In genomic region chr14:30715618-30716050, GRCm38 (mm10) we compare ENCODE assay signal across 8 mouse cellular contexts. TPM values are rescaled to one million over a fixed set of nuclear protein-coding genes. Genes with fewer than 3 reads are reported as not detected.
DNase-seq lines count a peak whose midpoint lies in the region; ATAC-seq and TF ChIP-seq lines count a peak whose summit lies in the region.

No protein-coding gene starts in this region.

- H3K4me1 ChIP-seq in ES-E14 (ENCODE audit: control insufficient read depth in 2 of 2, insufficient read depth in 2 of 2, low read length in 2 of 2, poor library complexity in 1 of 2): no peaks in the 10 kb centered on the region
- peaks cover 18% of the 10 kb centered on the region for H3K4me1 ChIP-seq in forebrain, embryonic 12.5 days
- H3K4me1 ChIP-seq in lung, adult 2 months (ENCODE audit: control insufficient read depth, insufficient read depth, low read length): peaks cover 7% of the 10 kb centered on the region
- H3K4me1 ChIP-seq in olfactory bulb, adult 2 months (ENCODE audit: control insufficient read depth, insufficient read depth, low read length): peaks cover 9% of the 10 kb centered on the region

- intact Hi-C loops in heart, postnatal 14 days (cut with DNase I): no loop called here

- H3K27me3 ChIP-seq in forebrain, embryonic 12.5 days: peaks cover 10% of the 10 kb centered on the region

- in situ Hi-C loops in ES-E14 (cut with MboI; ENCODE audit: low sequenced_read_pairs in 2 of 2, unreplicated experiment in 2 of 2): no loop called here

- WGBS in forebrain, embryonic 12.5 days: under 1% methylated on average over 54 of the region's 68 CpGs
- under 1% methylated on average over 67 of the region's 68 CpGs for WGBS in lung, adult 2 months
- 1% methylated on average over 46 of the region's 68 CpGs for WGBS in olfactory bulb, adult 2 months

- H3K36me3 ChIP-seq in ES-E14 (ENCODE audit: control insufficient read depth, insufficient read depth, low read length, poor library complexity, severe bottlenecking): no peaks in the 10 kb centered on the region
- H3K36me3 ChIP-seq in forebrain, embryonic 12.5 days (replicated peaks): no peaks in the 10 kb centered on the region

- peak overlapping the region; percentile 76 for H3K4me2 ChIP-seq in forebrain, embryonic 12.5 days

- DNase-seq in ES-E14 (ENCODE audit: low read depth, low spot score): peak; percentile 45
- peak; percentile 93 for DNase-seq in brain, embryonic 14.5 days (ENCODE audit: low read depth)
- peak; percentile 84 to 87 for DNase-seq in heart, postnatal 14 days
- peak; percentile 85 for DNase-seq in layer of hippocampus, adult 9-11 months
- DNase-seq in lung, adult 2 months: peak; percentile 69
- DNase-seq in thymus, postnatal 0 days (ENCODE audit: low spot score): peak; percentile 86

- TF ChIP-seq POLR2A in brain, embryonic 14.5 days (IDR thresholded peaks at IDR 0.05; ENCODE audit: borderline replicate concordance, extremely low read depth, insufficient read depth, insufficient read length, poor library complexity, severe bottlenecking): peak; percentile 80
- no peak for TF ChIP-seq POLR2A in lung, adult 2 months (IDR thresholded peaks at IDR 0.05; ENCODE audit: borderline replicate concordance, extremely low read depth, low read depth, low read length)
- peak; percentile 47; the same call in 1 of the 2 replicates for TF ChIP-seq POLR2A in olfactory bulb, adult 2 months (IDR thresholded peaks at IDR 0.05; ENCODE audit: insufficient read depth, low read depth, low read length)

- no peak for TF ChIP-seq CTCF in brain, embryonic 14.5 days (IDR thresholded peaks at IDR 0.05; ENCODE audit: borderline replicate concordance, extremely low read depth, insufficient read depth, insufficient read length)
- no peak for TF ChIP-seq CTCF in lung, adult 2 months (IDR thresholded peaks at IDR 0.05; ENCODE audit: insufficient read depth, low read length)
- no peak for TF ChIP-seq CTCF in olfactory bulb, adult 2 months (IDR thresholded peaks at IDR 0.05; ENCODE audit: insufficient read depth, low read depth, low read length)

- peak overlapping the region; percentile 87 to 93 for H3K4me3 ChIP-seq in ES-E14 (ENCODE audit: insufficient read depth in 1 of 2, low read depth in 1 of 2, low read length in 2 of 2, poor library complexity in 1 of 2, severe bottlenecking in 1 of 2)
- peak overlapping the region; percentile 95 for H3K4me3 ChIP-seq in forebrain, embryonic 12.5 days (replicated peaks)
- peak overlapping the region; percentile 69 for H3K4me3 ChIP-seq in lung, adult 2 months (replicated peaks; ENCODE audit: extremely low read depth, low read depth, low read length)
- H3K4me3 ChIP-seq in olfactory bulb, adult 2 months (ENCODE audit: insufficient read depth, low read depth, low read length): peak overlapping the region; percentile 67

- H3K9me3 ChIP-seq in ES-E14 (ENCODE audit: control insufficient read depth, insufficient read depth, low read depth, low read length): no peaks in the 10 kb centered on the region
- H3K9me3 ChIP-seq in forebrain, embryonic 12.5 days: no peaks in the 10 kb centered on the region

- H3K27ac ChIP-seq in ES-E14 (ENCODE audit: insufficient read depth, low read depth, low read length, poor library complexity, severe bottlenecking): peak overlapping the region; percentile 49; the same call in 1 of the 2 replicates
- H3K27ac ChIP-seq in forebrain, embryonic 12.5 days: peak overlapping the region; percentile 98
- H3K27ac ChIP-seq in olfactory bulb, adult 2 months (ENCODE audit: insufficient read depth, low read depth, low read length): peak overlapping the region; percentile 73

- peak overlapping the region; percentile 84 for H3K9ac ChIP-seq in ES-E14 (ENCODE audit: insufficient read depth, low read depth, low read length, poor library complexity, severe bottlenecking)
- H3K9ac ChIP-seq in forebrain, embryonic 12.5 days: peak overlapping the region; percentile 96

- ATAC-seq in forebrain, embryonic 12.5 days (ENCODE audit: low FRiP score): peak; percentile 90

TF ChIP-seq in ES-E14, 5 proteins besides CTCF, POLR2A, EP300 and RAD21:
- TF ChIP-seq MAFK (IDR thresholded peaks at IDR 0.05; ENCODE audit: insufficient read depth, low read depth, low read length): no peak
- TF ChIP-seq HCFC1 (IDR thresholded peaks at IDR 0.05; ENCODE audit: borderline replicate concordance, insufficient read depth, low read length): peak; percentile 2; the same call in 1 of the 2 replicates

RNA-seq across cellular contexts. Expression of gene Sfmbt1, which starts 1.0 kb away (rescaled TPM):
- 5.6 and 7.0 TPM in 2 replicates for total RNA-seq in ES-E14 (2012; rRNA removed)
- 6.5 and 10.6 TPM in 2 replicates for polyA plus RNA-seq in brain, embryonic 14.5 days (2012; rRNA removed)
- 24.6 and 28.1 TPM in 2 replicates for polyA plus RNA-seq in forebrain, embryonic 12.5 days (2016; fragmentation: Nextera tagmentation; extraction: Ambion mirVana)
- total RNA-seq in heart, postnatal 14 days (2021): 10 to 100 TPM; 11.6 to 12.9 TPM
- 0.93 and 1.8 TPM in 2 replicates for polyA plus RNA-seq in lung, adult 2 months (2012; rRNA removed)
- polyA plus RNA-seq in olfactory bulb, adult 2 months (2012; ENCODE audit: insufficient read depth, insufficient read length, low replicate concordance, missing spikeins): not detected in 2 replicates
- 18.0 and 18.4 TPM in 2 replicates for polyA plus RNA-seq in thymus, postnatal 0 days (2015; fragmentation: Nextera tagmentation; extraction: Ambion mirVana)

Comparison
In these comparisons a context has a peak if more than half of its experiments do, and no peak if none do; other contexts are left out.
1. Peak in every context shown above with its lines: DNase-seq, ATAC-seq, H3K4me3 ChIP-seq and H3K27ac ChIP-seq.